Mouse (Mus musculus) midbrain, embryonic 12.5 days (tissue): ENCODE measurements at regions not wholly inside any gene's neighbourhood (a gene's known extent, or its start where the extent isn't known, plus 50 kb on each side); places are given as distances from the start of the nearest gene placed in this dataset.

Source experiments
- ATAC-seq: fragments of 200-750 bp; cut with Nextera tagmentation; 2 replicates; pipeline ENCODE4 v1.8.0; 2017; ENCODE audit warnings: low read depth, moderate TSS enrichment, moderate library complexity; ENCODE audit not compliant: low FRiP score
- H3K27ac ChIP-seq: fragments of 300-500 bp; sonication (generic); replicated peaks from 2 replicates; pipeline ENCODE4 v1.5.1; 2016; ENCODE audit warnings: mild to moderate bottlenecking
- H3K27me3 ChIP-seq: fragments of 300-500 bp; sonication (generic); 2 replicates; pipeline ENCODE4 v1.6.1; 2016; ENCODE audit warnings: mild to moderate bottlenecking
- H3K36me3 ChIP-seq: fragments of 300-500 bp; sonication (generic); 2 replicates; pipeline ENCODE4 v1.6.1; 2016
- H3K4me1 ChIP-seq: fragments of 300-500 bp; sonication (generic); 2 replicates; pipeline ENCODE4 v1.6.1; 2016
- H3K4me2 ChIP-seq: fragments of 300-500 bp; sonication (generic); replicated peaks from 2 replicates; pipeline ENCODE4 v1.6.1; 2016; ENCODE audit warnings: mild to moderate bottlenecking, moderate library complexity
- H3K4me3 ChIP-seq: fragments of 300-500 bp; sonication (generic); 2 replicates; pipeline ENCODE4 v1.5.1; 2016; ENCODE audit warnings: mild to moderate bottlenecking
- H3K9ac ChIP-seq: fragments of 300-500 bp; sonication (generic); replicated peaks from 2 replicates; pipeline ENCODE4 v1.6.1; 2016; ENCODE audit warnings: mild to moderate bottlenecking, moderate library complexity
- H3K9me3 ChIP-seq: fragments of 300-500 bp; sonication (generic); 2 replicates; pipeline ENCODE4 v1.6.1; 2016; ENCODE audit warnings: mild to moderate bottlenecking
- WGBS: fragments of 180-500 bp; shearing (Covaris S2); methylation state at CpG from one replicate; pipeline ENCODE4 v1.1.7; 2016; 5-methylcytosine and 5-hydroxymethylcytosine counted together

- H3K4me1 ChIP-seq = no peaks in the 10 kb centered on the region
- H3K36me3 ChIP-seq = no peaks in the 10 kb centered on the region
- WGBS = 85% methylated on average over 3 of the region's 3 CpGs
- no peak overlapping the region for H3K27ac ChIP-seq
- no peak overlapping the region for H3K9ac ChIP-seq
- no peaks in the 10 kb centered on the region for H3K27me3 ChIP-seq
- H3K4me2 ChIP-seq = no peak overlapping the region
- H3K4me3 ChIP-seq = no peak overlapping the region
- no peaks in the 10 kb centered on the region for H3K9me3 ChIP-seq
- ATAC-seq = no peak
Observed at GRCm38 (mm10) chr15:69165482-69165801, 2664.7 kb upstream of the Lrrc6 start.

GRCm38 (mm10) chr15:69164581-69165481 lies 2664.1 kb upstream of the Lrrc6 start:
- no peaks in the 10 kb centered on the region for H3K27me3 ChIP-seq
- no peak overlapping the region for H3K27ac ChIP-seq
- 68% methylated on average over 7 of the region's 7 CpGs for WGBS

GRCm38 (mm10) chr15:69161036-69161435 lies 2660.3 kb upstream of the Lrrc6 start:
- Histone ChIP-seq H3K9me3 (no peaks in the 10 kb centered on the region), H3K4me3 (no peak overlapping the region), H3K27ac (no peak overlapping the region), H3K27me3 (no peaks in the 10 kb centered on the region), H3K36me3 (no peaks in the 10 kb centered on the region), H3K9ac (no peak overlapping the region), H3K4me1 (no peaks in the 10 kb centered on the region), H3K4me2 (no peak overlapping the region)
- WGBS = 83% methylated on average over 5 of the region's 5 CpGs
- no peak for ATAC-seq

More at GRCm38 (mm10) chr15:69164581-69165481, 2664.1 kb upstream of the Lrrc6 start:
- H3K4me3 ChIP-seq = no peak overlapping the region
- no peak overlapping the region for H3K4me2 ChIP-seq
- no peaks in the 10 kb centered on the region for H3K36me3 ChIP-seq
- H3K4me1 ChIP-seq = no peaks in the 10 kb centered on the region
- ATAC-seq = 0 out of 2 replicates have a peak, but pooled peaks have one; percentile 52
- no peak overlapping the region for H3K9ac ChIP-seq
- no peaks in the 10 kb centered on the region for H3K9me3 ChIP-seq

GRCm38 (mm10) chr15:69158124-69158523 lies 2657.4 kb upstream of the Lrrc6 start:
- Histone ChIP-seq H3K4me1 (no peaks in the 10 kb centered on the region), H3K4me2 (no peak overlapping the region), H3K27ac (no peak overlapping the region), H3K4me3 (no peak overlapping the region), H3K9me3 (no peaks in the 10 kb centered on the region), H3K36me3 (no peaks in the 10 kb centered on the region), H3K9ac (no peak overlapping the region), H3K27me3 (no peaks in the 10 kb centered on the region)
- ATAC-seq = no peak
- WGBS = 74% methylated on average over 5 of the region's 5 CpGs
